Mouse (Mus musculus) E14TG2a.4 (cell line): ENCODE results near the gene Ntn5.

Source experiments
- H3K27me3 ChIP-seq: 2 replicates; pipeline ENCODE4 v1.6.1; 2014; ENCODE audit warnings: low read length, control low read depth; ENCODE audit not compliant: insufficient read depth
- H3K36me3 ChIP-seq: 2 replicates; pipeline ENCODE4 v1.6.1; 2014; ENCODE audit warnings: low read length, control low read depth; ENCODE audit not compliant: insufficient read depth
- H3K4me1 ChIP-seq: replicated peaks from 2 replicates; pipeline ENCODE4 v1.6.1; 2014; ENCODE audit warnings: low read depth, low read length, control low read depth
- H3K4me3 ChIP-seq: replicated peaks from 2 replicates; pipeline ENCODE4 v1.5.1; 2014; ENCODE audit warnings: mild to moderate bottlenecking, low read length
- H3K9me3 ChIP-seq: 2 replicates; pipeline ENCODE4 v1.6.1; 2014; ENCODE audit warnings: low read length, control low read depth
- CTCF ChIP-seq: conservative IDR thresholded peaks from 2 replicates; pipeline ENCODE4 v1.5.1; 2014; ENCODE audit warnings: low read length
- NANOG ChIP-seq: IDR thresholded peaks from 2 replicates; pipeline ENCODE4 v1.6.1; 2014; ENCODE audit warnings: borderline replicate concordance, low read length, mixed read lengths
- POU5F1 ChIP-seq: IDR thresholded peaks from 2 replicates; pipeline ENCODE4 v1.6.1; 2014; ENCODE audit warnings: low read length, borderline replicate concordance

The Ntn5 gene

DNA sequence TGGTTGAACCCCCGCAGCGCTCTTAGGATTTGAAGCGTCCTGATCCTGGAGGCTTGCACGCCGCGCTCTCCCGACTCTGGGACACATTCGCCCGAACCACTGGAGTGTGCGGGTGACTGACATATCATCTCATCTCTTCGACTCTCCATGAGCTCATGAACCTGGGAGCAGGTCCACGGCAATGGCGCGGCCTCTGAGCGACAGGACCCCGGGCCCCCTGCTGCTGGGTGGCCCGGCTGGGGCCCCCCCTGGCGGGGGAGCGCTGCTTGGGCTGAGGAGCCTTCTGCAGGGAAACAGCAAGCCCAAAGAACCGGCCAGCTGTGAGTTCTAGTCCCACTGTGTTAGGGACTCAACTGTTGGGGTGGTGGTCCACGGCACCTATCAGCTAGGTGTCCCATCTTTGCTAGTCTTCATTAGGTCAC lies 21.6 kb downstream of the Ntn5 start:
- TF ChIP-seq CTCF (no peak), NANOG (no peak), POU5F1 (no peak)
- H3K9me3 ChIP-seq: no peaks in the 10 kb centered on the region
- H3K27me3 ChIP-seq: peaks cover 6% of the 10 kb centered on the region

DNA sequence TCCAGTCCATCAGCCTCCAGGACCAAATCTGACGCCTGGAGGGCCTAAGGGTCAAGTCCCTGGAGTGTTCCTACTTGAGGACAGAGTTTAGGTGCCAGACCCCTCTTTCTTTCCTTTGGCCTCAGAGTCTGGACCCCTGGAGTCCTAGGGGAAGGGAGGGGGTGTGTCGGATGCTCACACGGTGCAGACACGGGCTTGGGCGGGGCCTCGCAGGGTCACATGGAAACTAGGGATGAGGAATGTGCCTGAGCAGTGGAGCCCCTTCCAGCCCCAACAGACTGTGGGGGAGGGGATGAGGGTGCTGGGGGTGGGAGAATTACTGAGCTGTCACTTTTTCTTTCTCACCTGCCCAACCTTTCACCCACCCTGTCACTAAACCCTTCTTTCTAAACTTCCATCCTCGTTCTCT lies 22.1 kb downstream of the Ntn5 start:
- 0 out of 2 replicates have a peak, but pooled peaks cover 4% of the 10 kb centered on the region for H3K27me3 ChIP-seq
- H3K4me1 ChIP-seq: peaks cover 85% of the 10 kb centered on the region
- no peak for TF ChIP-seq NANOG
- no peak for TF ChIP-seq POU5F1
- TF ChIP-seq CTCF: no peak
- no peaks in the 10 kb centered on the region for H3K9me3 ChIP-seq
- H3K4me3 ChIP-seq: peak overlapping the region; percentile 96
- peaks cover 28% of the 10 kb centered on the region for H3K36me3 ChIP-seq

More for the DNA sequence above, 21.6 kb downstream of the Ntn5 start:
- H3K4me3 ChIP-seq: peak overlapping the region; percentile 96
- H3K36me3 ChIP-seq: peaks cover 23% of the 10 kb centered on the region
- peaks cover 84% of the 10 kb centered on the region for H3K4me1 ChIP-seq

DNA sequence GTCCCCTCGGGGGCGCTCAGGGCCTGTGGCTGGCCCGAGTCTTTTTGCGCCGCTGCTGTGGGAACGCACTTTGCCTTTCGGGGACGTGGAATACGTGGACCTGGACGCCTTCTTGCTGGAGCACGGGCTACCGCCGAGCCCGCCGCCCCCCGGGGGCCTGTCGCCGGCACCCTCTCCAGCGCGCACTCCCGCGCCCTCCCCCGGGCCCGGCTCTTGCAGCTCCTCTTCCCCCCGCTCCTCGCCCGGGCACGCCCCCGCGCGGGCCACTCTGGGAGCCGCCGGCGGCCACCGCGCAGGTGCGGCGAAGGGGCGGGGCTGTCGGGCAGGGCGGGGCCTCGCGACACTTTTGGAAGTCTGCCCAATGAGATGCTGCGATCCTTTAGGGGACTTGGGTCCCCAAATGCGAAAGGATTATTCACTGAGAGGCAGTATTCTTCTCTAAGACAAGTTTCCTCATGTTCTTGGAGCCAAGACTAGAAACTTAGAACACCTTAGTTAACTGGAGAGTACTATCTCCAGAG lies 23.0 kb downstream of the Ntn5 start:
- H3K4me1 ChIP-seq: peaks cover 85% of the 10 kb centered on the region
- peak overlapping the region; percentile 96 for H3K4me3 ChIP-seq
- H3K27me3 ChIP-seq: 0 out of 2 replicates have a peak, but pooled peaks cover 4% of the 10 kb centered on the region
- peaks cover 37% of the 10 kb centered on the region for H3K36me3 ChIP-seq
- H3K9me3 ChIP-seq: no peaks in the 10 kb centered on the region
- TF ChIP-seq CTCF (no peak), NANOG (no peak), POU5F1 (no peak)

DNA sequence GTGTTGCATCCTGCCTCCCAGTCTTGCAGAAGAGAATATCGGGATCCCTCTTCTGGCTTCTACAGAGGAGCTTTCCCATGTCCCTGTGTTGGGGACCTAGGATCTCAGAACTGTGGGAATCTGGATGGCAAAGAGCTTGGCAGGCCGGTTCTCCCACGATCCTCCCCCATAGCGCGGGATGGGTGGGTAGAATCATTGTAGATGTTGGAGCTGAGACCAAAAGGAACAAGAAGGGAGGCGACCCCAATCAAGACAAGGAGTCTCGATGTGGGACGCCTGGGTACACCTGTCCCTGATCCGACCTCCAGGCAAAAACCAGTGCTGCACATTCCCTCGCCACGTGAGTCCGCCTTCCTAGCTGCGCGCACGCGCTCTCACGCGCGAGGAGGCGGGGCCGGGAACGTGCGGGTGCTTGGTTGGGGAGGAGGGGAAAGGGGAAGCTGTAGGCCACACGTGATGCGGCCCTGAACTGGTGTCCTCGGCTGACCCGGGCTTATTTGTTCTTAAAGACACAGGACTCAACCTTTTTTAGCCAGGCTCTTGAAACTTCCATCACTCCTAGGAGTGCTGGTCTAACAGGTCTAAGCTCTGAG lies 23.6 kb downstream of the Ntn5 start:
- H3K27me3 ChIP-seq: 0 out of 2 replicates have a peak, but pooled peaks cover 4% of the 10 kb centered on the region
- H3K9me3 ChIP-seq: no peaks in the 10 kb centered on the region
- H3K4me3 ChIP-seq: peak overlapping the region; percentile 96
- TF ChIP-seq NANOG (no peak), CTCF (no peak), POU5F1 (no peak)
- peaks cover 88% of the 10 kb centered on the region for H3K4me1 ChIP-seq
- peaks cover 43% of the 10 kb centered on the region for H3K36me3 ChIP-seq

DNA sequence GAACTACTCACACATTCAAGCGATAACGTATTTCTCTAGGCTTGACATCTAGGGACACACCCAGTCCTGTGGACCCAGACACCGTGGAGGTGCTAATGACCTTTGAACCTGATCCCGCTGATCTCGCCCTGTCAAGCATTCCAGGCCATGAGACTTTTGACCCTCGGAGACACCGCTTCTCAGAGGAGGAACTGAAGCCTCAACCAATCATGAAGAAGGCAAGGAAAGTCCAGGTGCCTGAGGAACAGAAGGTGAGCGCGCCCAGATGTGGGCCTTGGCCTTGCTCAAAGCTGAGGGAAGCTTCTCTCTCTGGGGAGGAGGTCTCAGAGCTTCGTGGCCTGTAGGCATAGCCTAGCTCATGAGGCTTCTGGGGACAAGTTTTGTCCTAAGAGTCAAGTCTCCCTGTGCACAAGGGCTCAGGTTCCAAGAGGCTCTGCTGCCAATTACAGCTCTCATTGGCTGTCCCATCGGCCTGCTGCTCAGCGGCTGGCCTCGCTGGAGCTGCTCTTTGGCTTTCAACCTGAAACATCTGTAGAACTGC lies 24.5 kb downstream of the Ntn5 start:
- peaks cover 88% of the 10 kb centered on the region for H3K4me1 ChIP-seq
- no peaks in the 10 kb centered on the region for H3K9me3 ChIP-seq
- peaks cover 52% of the 10 kb centered on the region for H3K36me3 ChIP-seq
- peak overlapping the region; percentile 96 for H3K4me3 ChIP-seq
- no peaks in the 10 kb centered on the region for H3K27me3 ChIP-seq
- TF ChIP-seq NANOG (no peak), CTCF (no peak), POU5F1 (no peak)

DNA sequence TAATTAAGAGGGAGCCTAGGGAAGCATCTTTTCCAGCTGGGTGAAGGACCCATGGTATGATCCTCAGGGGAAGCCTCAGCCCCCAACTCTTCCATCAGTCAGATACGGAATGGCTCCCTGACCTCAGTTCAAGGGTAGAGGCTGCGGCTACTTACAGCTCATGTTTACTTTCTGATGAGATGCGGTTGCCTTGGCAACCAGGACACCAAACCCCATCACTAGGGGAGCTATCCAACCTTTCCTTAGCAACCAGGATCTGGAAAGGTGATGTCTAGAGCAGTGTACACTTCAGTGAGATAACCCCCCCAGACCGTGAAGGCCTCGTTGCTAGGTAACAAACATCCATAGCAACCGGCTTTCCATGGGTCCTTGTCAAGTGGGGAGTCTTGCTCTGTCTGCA lies 25.2 kb downstream of the Ntn5 start:
- H3K4me1 ChIP-seq: peaks cover 89% of the 10 kb centered on the region
- no peaks in the 10 kb centered on the region for H3K27me3 ChIP-seq
- TF ChIP-seq POU5F1: no peak
- TF ChIP-seq NANOG: no peak
- no peak for TF ChIP-seq CTCF
- H3K4me3 ChIP-seq: peak overlapping the region; percentile 96; the same call in 1 of the 2 replicates
- H3K36me3 ChIP-seq: peaks cover 59% of the 10 kb centered on the region
- H3K9me3 ChIP-seq: no peaks in the 10 kb centered on the region

DNA sequence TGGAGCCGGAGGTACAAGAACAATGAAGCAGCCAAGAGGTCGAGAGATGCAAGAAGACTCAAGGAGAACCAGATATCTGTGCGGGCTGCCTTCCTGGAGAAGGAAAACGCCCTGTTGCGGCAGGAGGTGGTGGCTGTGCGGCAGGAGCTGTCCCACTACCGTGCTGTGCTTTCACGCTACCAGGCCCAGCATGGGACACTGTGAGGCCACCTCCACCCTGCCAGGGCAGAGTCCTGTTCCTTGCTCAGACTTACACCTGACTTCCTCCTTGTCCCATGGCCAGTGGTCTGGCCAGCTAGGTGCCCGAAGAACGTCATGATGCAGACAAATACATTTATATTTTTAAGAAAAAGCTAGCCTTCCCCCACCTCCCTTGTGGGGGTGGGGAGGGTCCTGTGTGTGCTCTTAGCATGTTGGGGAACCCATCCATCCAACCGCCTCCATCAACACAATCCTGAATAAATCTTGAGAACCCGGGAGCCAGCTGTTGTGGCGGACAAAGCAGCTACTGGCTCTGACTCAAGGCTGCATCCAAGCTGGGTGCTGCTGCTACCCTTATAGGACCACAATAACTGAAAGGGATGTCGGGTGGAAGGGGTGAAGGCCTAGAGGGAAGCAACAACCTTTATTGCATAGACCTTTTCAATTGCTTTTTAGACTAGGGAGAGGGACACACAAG lies 26.0 kb downstream of the Ntn5 start:
- no peak for TF ChIP-seq POU5F1
- TF ChIP-seq NANOG: no peak
- TF ChIP-seq CTCF: no peak
- H3K4me3 ChIP-seq: peak overlapping the region; percentile 4; the same call in 1 of the 2 replicates

DNA sequence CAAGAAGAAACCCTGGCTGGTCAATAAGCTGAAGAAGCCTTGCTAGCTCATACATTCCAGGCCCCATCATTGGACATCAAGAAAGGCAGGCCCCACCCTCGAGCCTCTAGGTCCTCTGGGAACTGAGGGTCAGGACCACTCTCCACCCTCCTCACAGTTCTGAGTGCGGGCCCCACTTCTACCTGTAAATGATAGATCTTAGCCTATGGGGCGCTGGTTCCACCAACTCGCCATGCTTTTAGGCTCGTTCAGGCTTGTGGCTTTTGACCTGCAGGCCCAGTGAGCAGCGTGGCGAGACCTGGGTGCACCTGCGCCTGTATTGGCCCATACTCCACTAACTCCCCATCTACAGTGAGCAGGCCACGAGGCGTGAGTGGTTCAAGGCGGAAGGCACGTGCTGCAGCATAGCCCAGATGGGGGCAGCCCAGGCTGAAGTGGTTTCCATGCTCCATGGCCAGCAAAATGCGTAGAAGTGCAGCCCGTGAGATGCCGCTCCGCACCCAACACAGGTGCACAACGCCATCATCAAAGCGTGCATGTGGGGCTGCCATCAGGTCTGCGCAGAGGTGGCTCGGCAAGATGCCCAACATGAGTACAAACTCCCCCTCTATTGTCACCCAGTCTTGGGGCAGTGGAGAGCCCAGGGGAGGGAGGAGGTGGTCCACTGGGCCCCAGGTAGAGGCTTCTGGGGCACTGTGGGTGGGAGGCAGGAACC lies 26.8 kb downstream of the Ntn5 start:
- H3K4me1 ChIP-seq: peaks cover 88% of the 10 kb centered on the region
- no peaks in the 10 kb centered on the region for H3K9me3 ChIP-seq
- peak overlapping the region; percentile 49 for H3K4me3 ChIP-seq
- H3K36me3 ChIP-seq: peaks cover 62% of the 10 kb centered on the region
- no peaks in the 10 kb centered on the region for H3K27me3 ChIP-seq
- TF ChIP-seq NANOG (no peak), CTCF (no peak), POU5F1 (no peak)

More for the DNA sequence above, 26.0 kb downstream of the Ntn5 start:
- H3K9me3 ChIP-seq: no peaks in the 10 kb centered on the region
- H3K4me1 ChIP-seq: peaks cover 91% of the 10 kb centered on the region
- H3K27me3 ChIP-seq: no peaks in the 10 kb centered on the region
- peaks cover 62% of the 10 kb centered on the region for H3K36me3 ChIP-seq
